Comparison of ENCODE assay signal across 8 mouse cellular contexts in genomic region chr4:137917591-137917990, GRCm38 (mm10). TPM values are rescaled to one million over a fixed set of nuclear protein-coding genes. Genes with fewer than 3 reads are reported as not detected.
DNase-seq lines count a peak whose midpoint lies in the region; ATAC-seq lines count a peak whose summit lies in the region.
"Had no signal": no experiment of that assay in that cellular context is flagged by ENCODE, and none has a peak within 500 bp of the region (broad histone marks: within the 10 kb centered on the region; RNA-seq: fewer than 3 reads in every experiment).

No protein-coding gene starts in this region.

- no peaks in the 10 kb centered on the region for H3K27me3 ChIP-seq in heart, embryonic 15.5 days
- 0 out of 2 replicates have a peak, but pooled peaks cover 5% of the 10 kb centered on the region for H3K27me3 ChIP-seq in neural tube, embryonic 13.5 days
- H3K27me3 ChIP-seq in neural tube, embryonic 15.5 days (replicated peaks): no peaks in the 10 kb centered on the region
- no peaks in the 10 kb centered on the region for H3K27me3 ChIP-seq in intestine, embryonic 15.5 days (replicated peaks)

- H3K4me2 ChIP-seq in heart, embryonic 15.5 days: 0 out of 2 replicates have a peak overlapping the region, but pooled peaks have one; percentile 15
- no peak overlapping the region for H3K4me2 ChIP-seq in neural tube, embryonic 13.5 days
- H3K4me2 ChIP-seq in neural tube, embryonic 15.5 days: no peak overlapping the region
- H3K4me2 ChIP-seq in intestine, embryonic 15.5 days (replicated peaks): no peak overlapping the region

- H3K4me1 ChIP-seq in heart, embryonic 15.5 days (replicated peaks): peaks cover 52% of the 10 kb centered on the region
- H3K4me1 ChIP-seq in neural tube, embryonic 13.5 days (replicated peaks): peaks cover 62% of the 10 kb centered on the region
- peaks cover 60% of the 10 kb centered on the region for H3K4me1 ChIP-seq in neural tube, embryonic 15.5 days
- H3K4me1 ChIP-seq in intestine, embryonic 15.5 days (replicated peaks): peaks cover 60% of the 10 kb centered on the region

- H3K9me3 ChIP-seq in heart, embryonic 15.5 days (replicated peaks): no peaks in the 10 kb centered on the region
- no peaks in the 10 kb centered on the region for H3K9me3 ChIP-seq in neural tube, embryonic 13.5 days
- no peaks in the 10 kb centered on the region for H3K9me3 ChIP-seq in neural tube, embryonic 15.5 days (replicated peaks)
- H3K9me3 ChIP-seq in intestine, embryonic 15.5 days: no peaks in the 10 kb centered on the region

- H3K4me3 ChIP-seq in heart, embryonic 15.5 days: no peak overlapping the region
- no peak overlapping the region for H3K4me3 ChIP-seq in neural tube, embryonic 13.5 days
- H3K4me3 ChIP-seq in neural tube, embryonic 15.5 days (replicated peaks): no peak overlapping the region
- no peak overlapping the region for H3K4me3 ChIP-seq in intestine, embryonic 15.5 days (replicated peaks)

- WGBS in heart, embryonic 15.5 days: 42% methylated on average over 6 of the region's 6 CpGs
- WGBS in neural tube, embryonic 13.5 days: 58% methylated on average over 6 of the region's 6 CpGs
- 53% methylated on average over 6 of the region's 6 CpGs for WGBS in neural tube, embryonic 15.5 days
- WGBS in intestine, embryonic 15.5 days: 47% methylated on average over 6 of the region's 6 CpGs

- H3K27ac ChIP-seq in heart, embryonic 15.5 days: peak overlapping the region; percentile 92
- peak overlapping the region; percentile 47; the same call in 1 of the 2 replicates for H3K27ac ChIP-seq in neural tube, embryonic 13.5 days (replicated peaks)
- no peak overlapping the region for H3K27ac ChIP-seq in neural tube, embryonic 15.5 days (replicated peaks)
- H3K27ac ChIP-seq in intestine, embryonic 15.5 days: peak overlapping the region; percentile 51; the same call in 1 of the 2 replicates

- no peak for DNase-seq in heart, postnatal 4 days
- DNase-seq in ovary, postnatal 10 days (ENCODE audit: low spot score): no peak
- DNase-seq in testis, postnatal 14 days (ENCODE audit: low spot score): no peak
- DNase-seq: thymus, postnatal 14 days had no signal

- H3K9ac ChIP-seq in heart, embryonic 15.5 days: peak overlapping the region; percentile 33
- no peak overlapping the region for H3K9ac ChIP-seq in neural tube, embryonic 13.5 days
- no peak overlapping the region for H3K9ac ChIP-seq in neural tube, embryonic 15.5 days (replicated peaks)
- H3K9ac ChIP-seq in intestine, embryonic 15.5 days: no peak overlapping the region

- no peak for ATAC-seq in heart, embryonic 15.5 days (replicated peaks; ENCODE audit: insufficient number of reproducible peaks, insufficient read depth, low FRiP score, low read depth)
- no peak for ATAC-seq in neural tube, embryonic 13.5 days (ENCODE audit: low read depth)
- ATAC-seq in neural tube, embryonic 15.5 days (ENCODE audit: low FRiP score): no peak
- no peak for ATAC-seq in intestine, embryonic 15.5 days

- H3K36me3 ChIP-seq in heart, embryonic 15.5 days: no peaks in the 10 kb centered on the region
- peaks cover 7% of the 10 kb centered on the region; the same call in 1 of the 2 replicates for H3K36me3 ChIP-seq in neural tube, embryonic 13.5 days
- H3K36me3 ChIP-seq in neural tube, embryonic 15.5 days: no peaks in the 10 kb centered on the region
- H3K36me3 ChIP-seq in intestine, embryonic 15.5 days: peaks cover under 1% of the 10 kb centered on the region; the same call in 1 of the 2 replicates

RNA-seq across cellular contexts. Expression of gene Ece1, which starts 55.6 kb away (rescaled TPM):
- polyA plus RNA-seq in heart, embryonic 15.5 days (2015; fragmentation: Nextera tagmentation; extraction: Ambion mirVana): 51.3 and 77.2 TPM in 2 replicates
- 100 to 1,000 TPM; 119 to 133 TPM for total RNA-seq in heart, postnatal 4 days (2021)
- polyA plus RNA-seq in neural tube, embryonic 13.5 days (2015; fragmentation: Nextera tagmentation; extraction: Ambion mirVana): 27.5 and 32.6 TPM in 2 replicates
- polyA plus RNA-seq in neural tube, embryonic 15.5 days (2015; fragmentation: Nextera tagmentation; extraction: Ambion mirVana): 23.0 TPM in 2 replicates
- polyA plus RNA-seq in intestine, embryonic 15.5 days (2015; fragmentation: Nextera tagmentation; extraction: Ambion mirVana): 56.0 and 60.1 TPM in 2 replicates
